ENCODE assay signal across 8 mouse cellular contexts in genomic region chr11:96784847-96785246, GRCm38 (mm10). TPM values are rescaled to one million over a fixed set of nuclear protein-coding genes. Genes with fewer than 3 reads are reported as not detected.
DNase-seq lines count a peak whose midpoint lies in the region; ATAC-seq lines count a peak whose summit lies in the region.
"Not testable (repeated sequence)": the region's sequence is repeated elsewhere in the genome, so short reads cannot be mapped to it uniquely, and the experiment has no call there.

No protein-coding gene starts in this region.

- not testable (repeated sequence) for H3K27ac ChIP-seq in liver, embryonic 13.5 days

- WGBS in liver, embryonic 13.5 days (ENCODE audit: insufficient replicate concordance) = 15% methylated on average over 7 of the region's 7 CpGs

- not testable (repeated sequence) for H3K27me3 ChIP-seq in liver, embryonic 13.5 days

- not testable (repeated sequence) for H3K4me1 ChIP-seq in liver, embryonic 13.5 days (replicated peaks)

- not testable (repeated sequence) for H3K4me2 ChIP-seq in liver, embryonic 13.5 days

- H3K4me3 ChIP-seq in liver, embryonic 13.5 days (replicated peaks) = not testable (repeated sequence)

- DNase-seq in 3T3-L1 (ENCODE audit: low read depth, low spot score) = peak; percentile 86
- peak; percentile 55 for DNase-seq in adipocyte (ENCODE audit: low spot score)
- DNase-seq in cerebellum, adult 9-11 months = peak; percentile 51
- DNase-seq in gastrocnemius, adult 18-20 months (ENCODE audit: low spot score) = peak; percentile 61
- peak; percentile 48 for DNase-seq in kidney, adult 11 months
- DNase-seq in liver, embryonic 13.5 days = peak; percentile 69
- DNase-seq in natural killer cell, adult 2 months (ENCODE audit: low spot score in 2 of 2) = peak; percentile 69 to 79
- peak; percentile 81 to 95 for DNase-seq in spleen, postnatal 4 days (ENCODE audit: low spot score in 2 of 2)

- not testable (repeated sequence) for H3K9me3 ChIP-seq in liver, embryonic 13.5 days (replicated peaks)

- not testable (repeated sequence) for H3K36me3 ChIP-seq in liver, embryonic 13.5 days

- ATAC-seq in liver, embryonic 13.5 days (ENCODE audit: low read depth) = not testable (repeated sequence)

- not testable (repeated sequence) for H3K9ac ChIP-seq in liver, embryonic 13.5 days

RNA-seq across cellular contexts. Expression of gene Cbx1, which starts 4.1 kb away (rescaled TPM):
- total RNA-seq in gastrocnemius, adult 18-20 months (2021) = 10 to 100 TPM; 34.2 to 36.1 TPM
- 47.5 and 51.9 TPM in 2 replicates for polyA plus RNA-seq in liver, embryonic 13.5 days (2015; fragmentation: Nextera tagmentation; extraction: Ambion mirVana)

RNA-seq across cellular contexts. Expression of gene Snx11, which starts 7.5 kb away (rescaled TPM):
- 10 to 100 TPM in 1 of 2 experiments, 1 to 10 TPM in 1; 9.6 to 10.3 TPM for total RNA-seq in gastrocnemius, adult 18-20 months (2021)
- 9.7 and 10.6 TPM in 2 replicates for polyA plus RNA-seq in liver, embryonic 13.5 days (2015; fragmentation: Nextera tagmentation; extraction: Ambion mirVana)

RNA-seq across cellular contexts. Expression of gene Nfe2l1, which starts 44.9 kb away (rescaled TPM):
- total RNA-seq in gastrocnemius, adult 18-20 months (2021) = 100 to 1,000 TPM; 460 to 570 TPM
- 19.2 and 20.2 TPM in 2 replicates for polyA plus RNA-seq in liver, embryonic 13.5 days (2015; fragmentation: Nextera tagmentation; extraction: Ambion mirVana)
